Mouse (Mus musculus) erythroblast, embryonic 14.5 days (primary cell): ENCODE data around the gene Ptprj. TPM values are rescaled to one million over a fixed set of nuclear protein-coding genes. Genes with fewer than 3 reads are reported as not detected.
"Not testable (repeated sequence)": the region's sequence is repeated elsewhere in the genome, so short reads cannot be mapped to it uniquely, and the experiment has no call there.

ENCODE experiments used
- H3K27me3 ChIP-seq: 2 replicates; pipeline ENCODE4 v1.6.1; 2012; ENCODE audit warnings: inconsistent platforms; ENCODE audit not compliant: control insufficient read depth
- H3K36me3 ChIP-seq: 2 replicates; pipeline ENCODE4 v1.6.1; 2012; ENCODE audit warnings: mild to moderate bottlenecking, inconsistent platforms; ENCODE audit not compliant: control insufficient read depth
- H3K4me1 ChIP-seq: 2 replicates; pipeline ENCODE4 v1.6.1; 2012; ENCODE audit warnings: inconsistent platforms; ENCODE audit not compliant: control insufficient read depth
- H3K4me3 ChIP-seq: replicated peaks from 2 replicates; pipeline ENCODE3; 2012; ENCODE audit warnings: moderate library complexity, mild to moderate bottlenecking, inconsistent platforms
- H3K9me3 ChIP-seq: 2 replicates; pipeline ENCODE4 v1.6.1; 2012; ENCODE audit warnings: low read length, inconsistent platforms, mixed read lengths; ENCODE audit not compliant: control insufficient read depth
- GATA1 ChIP-seq: IDR thresholded peaks from 2 replicates; pipeline ENCODE4 v1.6.1; 2012; ENCODE audit warnings: low read length, inconsistent platforms, mixed read lengths
- TAL1 ChIP-seq: IDR thresholded peaks from 3 replicates; pipeline ENCODE4 v1.6.1; 2012; ENCODE audit warnings: low read length, inconsistent platforms, mixed read lengths
- polyA plus RNA-seq: library from polyadenylated mRNA; stranded (reverse); fragments of >175 nt; gene quantifications from 2 replicates; pipeline ENCODE4 v1.2.3, GENCODE M21; 2012

Gene Ptprj
- polyA plus RNA-seq, 1 experiment = not detected

GRCm38 (mm10) chr2:90573640-90574526, 6.6 kb downstream of the Ptprj start:
- Histone ChIP-seq H3K27me3 (no peaks in the 10 kb centered on the region), H3K4me3 (peak overlapping the region; percentile 49), H3K36me3 (no peaks in the 10 kb centered on the region; the same call in 1 of the 2 replicates), H3K4me1 (peaks cover 52% of the 10 kb centered on the region), H3K9me3 (no peaks in the 10 kb centered on the region; the same call in 1 of the 2 replicates)
- TF ChIP-seq GATA1 (no peak), TAL1 (no peak)

GRCm38 (mm10) chr2:90572126-90572525, 8.3 kb downstream of the Ptprj start:
- TF ChIP-seq GATA1 (no peak), TAL1 (no peak)
- no peak overlapping the region for H3K4me3 ChIP-seq
- no peaks in the 10 kb centered on the region; the same call in 1 of the 2 replicates for H3K36me3 ChIP-seq
- no peaks in the 10 kb centered on the region; the same call in 1 of the 2 replicates for H3K9me3 ChIP-seq
- no peaks in the 10 kb centered on the region for H3K27me3 ChIP-seq
- peaks cover 54% of the 10 kb centered on the region for H3K4me1 ChIP-seq

- H3K27me3 ChIP-seq, H3K4me3 ChIP-seq, H3K9me3 ChIP-seq, H3K36me3 ChIP-seq: not testable (repeated sequence)
- H3K4me1 ChIP-seq = peaks cover 60% of the 10 kb centered on the region
Measured at GRCm38 (mm10) chr2:90571399-90571798, 9.0 kb downstream of the Ptprj start.

- Histone ChIP-seq H3K27me3 (no peaks in the 10 kb centered on the region), H3K36me3 (no peaks in the 10 kb centered on the region; the same call in 1 of the 2 replicates), H3K9me3 (no peaks in the 10 kb centered on the region; the same call in 1 of the 2 replicates), H3K4me1 (peaks cover 60% of the 10 kb centered on the region), H3K4me3 (no peak overlapping the region)
- TF ChIP-seq GATA1 = no peak
- no peak for TF ChIP-seq TAL1
Measured at GRCm38 (mm10) chr2:90570871-90571270, 9.6 kb downstream of the Ptprj start.

GRCm38 (mm10) chr2:90570216-90570615, 10.2 kb downstream of the Ptprj start:
- peaks cover 60% of the 10 kb centered on the region for H3K4me1 ChIP-seq
- TF ChIP-seq TAL1 (no peak), GATA1 (no peak)
- no peaks in the 10 kb centered on the region; the same call in 1 of the 2 replicates for H3K36me3 ChIP-seq
- no peaks in the 10 kb centered on the region for H3K27me3 ChIP-seq
- no peak overlapping the region for H3K4me3 ChIP-seq
- no peaks in the 10 kb centered on the region; the same call in 1 of the 2 replicates for H3K9me3 ChIP-seq

GRCm38 (mm10) chr2:90568961-90569481, 11.4 kb downstream of the Ptprj start:
- peaks cover 59% of the 10 kb centered on the region for H3K4me1 ChIP-seq
- no peak for TF ChIP-seq TAL1

GRCm38 (mm10) chr2:90568091-90568490, 12.4 kb downstream of the Ptprj start:
- peaks cover 2% of the 10 kb centered on the region for H3K36me3 ChIP-seq
- TF ChIP-seq TAL1 (no peak), GATA1 (no peak)
- peaks cover 62% of the 10 kb centered on the region for H3K4me1 ChIP-seq
- no peak overlapping the region for H3K4me3 ChIP-seq
- no peaks in the 10 kb centered on the region; the same call in 1 of the 2 replicates for H3K9me3 ChIP-seq
- no peaks in the 10 kb centered on the region for H3K27me3 ChIP-seq

More at GRCm38 (mm10) chr2:90568961-90569481, 11.4 kb downstream of the Ptprj start:
- Histone ChIP-seq H3K36me3 (no peaks in the 10 kb centered on the region; the same call in 1 of the 2 replicates), H3K4me3 (no peak overlapping the region), H3K27me3 (no peaks in the 10 kb centered on the region), H3K9me3 (no peaks in the 10 kb centered on the region; the same call in 1 of the 2 replicates)

- peaks cover 2% of the 10 kb centered on the region for H3K36me3 ChIP-seq
- H3K27me3 ChIP-seq = no peaks in the 10 kb centered on the region
- peaks cover 68% of the 10 kb centered on the region for H3K4me1 ChIP-seq
- H3K9me3 ChIP-seq = no peaks in the 10 kb centered on the region; the same call in 1 of the 2 replicates
- no peak overlapping the region for H3K4me3 ChIP-seq
- TF ChIP-seq GATA1 (no peak), TAL1 (no peak)
Measured at GRCm38 (mm10) chr2:90566773-90567528, 13.5 kb downstream of the Ptprj start.

GRCm38 (mm10) chr2:90566046-90566445, 14.4 kb downstream of the Ptprj start:
- Histone ChIP-seq H3K9me3 (no peaks in the 10 kb centered on the region), H3K4me1 (peaks cover 76% of the 10 kb centered on the region), H3K4me3 (peak overlapping the region; percentile 35), H3K27me3 (no peaks in the 10 kb centered on the region), H3K36me3 (peaks cover 4% of the 10 kb centered on the region)
- no peak for TF ChIP-seq GATA1
- TF ChIP-seq TAL1 = no peak
